Mouse (Mus musculus) left cerebral cortex, postnatal 14 days (tissue): Measurements from ENCODE around the gene Pih1h3b. TPM values are rescaled to one million over a fixed set of nuclear protein-coding genes. Genes with fewer than 3 reads are reported as not detected.

Experiments used
- DNase-seq, 2 experiments: peaks; one replicate each; pipeline ENCODE4 v3.0.0; 2021 to 2022; ENCODE audit warnings: low spot score in 2 of 2, mixed read lengths in 1 of 2
- intact Hi-C: fragments of 180-260 bp; cut with DNase I; formaldehyde crosslinking; loops from one replicate; pipeline ENCODE4 v1.15.1; 2025
- long read RNA-seq, 2 experiments: library from polyadenylated mRNA; stranded (forward); transcript quantifications; one replicate each; pipeline ENCODE4 v2.0.0; 2021
- total RNA-seq, 2 experiments: library from RNA; stranded (reverse); gene quantifications; 2 replicates each; pipeline ENCODE4 v1.2.3; 2021

The Pih1h3b gene
- not detected for total RNA-seq
- long read RNA-seq, experiment 1: 0 reads
- long read RNA-seq, experiment 2: 0 reads

DNA sequence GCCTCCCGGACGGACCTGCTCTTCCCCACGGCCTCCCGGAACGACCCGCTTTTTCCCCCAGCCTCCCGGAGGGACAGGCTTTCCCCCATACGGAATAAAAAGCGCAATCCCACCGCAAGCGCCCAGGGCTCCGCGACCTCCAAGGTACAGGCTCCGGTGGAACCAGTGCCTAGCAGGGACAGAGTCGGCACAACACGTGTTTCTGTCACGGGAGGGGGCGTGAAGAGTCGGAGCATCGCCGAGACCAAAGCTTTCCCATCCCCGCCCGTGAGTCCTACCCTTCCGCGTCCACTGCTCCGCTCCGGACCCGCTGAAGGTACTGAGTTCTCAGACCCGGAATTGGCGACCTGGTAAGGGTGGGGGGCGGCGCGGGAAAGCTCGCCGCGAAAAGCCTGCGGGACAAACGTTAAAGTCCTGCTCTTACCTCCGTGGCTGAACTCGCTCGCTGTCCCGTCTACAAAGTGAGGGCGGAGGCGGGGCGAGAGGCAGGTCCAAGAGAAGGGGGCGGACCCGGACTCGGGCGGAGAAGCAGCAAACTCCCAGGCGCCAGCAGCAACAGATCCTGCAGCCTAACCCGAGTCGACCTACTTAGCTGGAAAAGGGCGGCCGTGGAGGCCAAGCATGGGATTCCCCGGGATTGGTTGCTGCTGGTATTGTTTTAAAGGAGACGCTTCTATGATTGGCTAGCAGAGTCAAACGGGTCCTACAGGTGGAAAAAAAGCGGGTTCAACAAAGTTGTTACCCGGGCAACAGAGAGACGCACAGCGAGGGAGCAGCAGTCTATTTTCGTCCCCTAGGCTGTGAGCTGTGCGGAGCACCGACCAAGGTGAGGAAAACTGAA lies at the start of gene Pih1h3b, which contains the start of gene Nup62cl:
TSS of gene Pih1h3b (plus strand) at position 745 of the 841 bp plus-strand sequence.
TSS of gene Nup62cl (minus strand) at position 578 of the 841 bp plus-strand sequence.
- peak; percentile 2 to 15 for DNase-seq
- intact Hi-C loops: no loop called here

DNA sequence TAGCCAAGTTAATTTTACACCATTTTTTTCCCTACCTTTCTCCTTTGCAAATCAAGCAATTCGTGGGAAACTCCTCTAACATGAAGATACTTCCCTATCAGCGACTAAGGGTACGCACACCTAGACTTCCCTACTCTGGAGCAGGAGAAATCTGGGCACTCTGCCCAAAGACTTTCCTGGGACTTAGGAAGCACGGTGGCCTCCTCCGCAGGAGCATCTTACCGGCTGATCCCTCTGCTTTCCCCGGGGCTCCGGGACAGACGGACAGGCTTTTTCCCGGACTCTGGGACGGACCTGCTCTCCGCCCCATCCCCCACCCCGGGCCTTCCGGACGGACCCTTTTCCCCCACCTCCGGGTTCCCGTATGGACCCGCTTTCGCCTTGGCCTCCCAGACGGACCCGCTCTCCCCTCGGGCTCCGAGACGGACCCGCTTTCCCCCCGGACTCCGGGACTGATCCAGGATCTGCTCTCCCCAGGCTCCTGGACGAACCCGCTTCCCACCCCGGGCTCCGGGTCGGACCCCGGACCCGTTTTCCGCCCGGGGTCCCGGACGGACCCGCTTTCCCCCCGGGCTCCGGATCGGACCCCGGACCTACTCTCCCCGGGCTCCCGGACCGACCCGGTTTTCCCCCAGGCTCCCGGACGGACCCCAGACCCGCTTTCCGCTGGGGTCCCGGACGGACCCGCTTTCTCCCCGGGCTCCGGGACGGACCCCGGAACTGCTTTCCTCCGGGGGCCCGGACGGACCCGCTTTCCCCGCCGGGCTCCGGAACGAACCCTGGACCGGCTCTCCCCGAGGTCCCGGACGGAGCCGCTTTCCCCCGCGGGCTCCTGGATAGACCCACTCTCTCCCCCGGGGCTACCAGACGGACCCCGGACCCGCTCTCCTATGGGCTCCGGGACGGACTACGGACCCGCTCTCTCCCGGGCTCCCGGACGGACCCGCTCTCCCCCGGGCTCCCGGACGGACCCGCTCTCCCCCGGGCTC lies 1.5 kb upstream of the Pih1h3b start:
- DNase-seq: no peak
- intact Hi-C loops: no loop called here

DNA sequence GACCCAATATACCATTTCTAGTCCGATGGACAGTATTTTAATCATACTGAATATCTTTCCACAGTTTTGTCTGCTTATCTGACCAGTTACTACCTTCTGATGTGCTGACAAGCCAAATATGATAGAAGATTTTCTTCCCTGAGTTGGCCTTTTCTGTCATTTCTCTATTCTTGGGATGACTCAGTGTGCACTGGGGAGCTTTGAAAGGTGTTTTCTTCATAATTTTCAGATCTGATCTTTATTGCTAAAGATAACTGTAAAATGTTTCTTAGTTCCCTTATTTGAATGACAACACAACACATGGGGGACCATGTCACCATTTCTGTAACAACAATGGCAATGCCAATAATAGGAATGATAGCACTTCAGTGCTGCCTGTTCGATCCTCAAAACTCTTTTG lies 19.9 kb downstream of the Pih1h3b start:
- DNase-seq: no peak
- intact Hi-C loops: no loop called here

DNA sequence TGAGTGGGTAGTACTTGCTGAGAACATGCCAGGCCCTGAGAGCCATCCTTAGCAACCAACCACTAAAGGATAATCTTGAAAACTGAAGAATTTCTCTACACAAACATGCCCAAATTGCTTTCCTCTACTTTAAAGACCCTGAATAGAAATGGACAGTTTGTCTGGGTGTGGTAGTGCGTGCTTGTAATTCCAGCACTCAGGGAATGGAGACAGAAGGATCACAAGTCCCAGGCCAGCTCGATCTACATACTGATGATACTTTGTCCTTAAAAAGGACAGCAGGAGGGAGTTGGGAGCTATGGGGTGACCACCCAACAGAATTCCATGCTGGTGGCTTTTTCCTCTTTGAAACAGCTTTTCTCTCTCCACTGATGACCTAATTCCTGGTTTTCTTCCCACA lies 31.4 kb downstream of the Pih1h3b start:
- no peak for DNase-seq
- intact Hi-C loops: no loop called here

Other genes with a start within 250 kb of the Pih1h3b start
- 1 to 10 TPM; 3.6 to 3.8 TPM for gene Morc4, start 191.2 kb upstream of the Pih1h3b start, total RNA-seq
- gene Rbm41, start 64.3 kb upstream of the Pih1h3b start, total RNA-seq: 10 to 100 TPM in 1 of 2 experiments, 1 to 10 TPM in 1; 9.7 to 11.7 TPM
- under 1 TPM; 0.36 to 0.42 TPM for gene Nup62cl, start 167 bp upstream of the Pih1h3b start, total RNA-seq